Comparison of ENCODE assay signal across 10 mouse cellular contexts in the genomic region with DNA sequence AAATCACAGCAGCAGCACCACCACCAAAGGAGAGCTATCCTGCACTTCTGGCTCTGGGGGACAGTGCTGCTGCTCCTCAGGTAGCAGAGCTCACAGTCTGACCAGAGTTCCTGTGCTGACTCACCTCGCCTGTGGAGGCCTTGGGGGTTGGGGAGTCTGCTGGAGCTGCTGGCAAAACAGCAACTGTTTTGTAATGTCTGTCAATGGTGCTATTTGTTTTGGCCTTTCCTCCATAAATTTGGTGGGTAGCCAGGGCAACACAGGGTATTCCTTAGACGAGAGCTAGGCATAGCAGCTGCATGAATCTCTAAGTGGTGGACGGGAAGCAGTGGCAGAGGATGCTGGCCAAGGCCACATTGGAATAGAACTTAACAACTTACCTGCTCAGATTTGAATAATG. TPM values are rescaled to one million over a fixed set of nuclear protein-coding genes. Genes with fewer than 3 reads are reported as not detected.
DNase-seq lines count a peak whose midpoint lies in the region; ATAC-seq and TF ChIP-seq lines count a peak whose summit lies in the region.
"Had no signal": no experiment of that assay in that cellular context is flagged by ENCODE, and none has a peak within 500 bp of the region (broad histone marks: within the 10 kb centered on the region; RNA-seq: fewer than 3 reads in every experiment).

No protein-coding gene starts in this region.

- TF ChIP-seq CTCF in liver, adult 2 months (IDR thresholded peaks at IDR 0.05; ENCODE audit: low read depth, low read length), result no peak
- TF ChIP-seq CTCF in liver, embryonic 14.5 days (IDR thresholded peaks at IDR 0.05; ENCODE audit: low read depth), result no peak

- no peak overlapping the region for H3K9ac ChIP-seq in forebrain, embryonic 15.5 days (replicated peaks)
- H3K9ac ChIP-seq in forebrain, embryonic 12.5 days, result no peak overlapping the region
- no peak overlapping the region for H3K9ac ChIP-seq in liver, adult 2 months (ENCODE audit: low read depth, low read length)
- H3K9ac ChIP-seq in liver, embryonic 11.5 days (ENCODE audit: low read depth, low read length), result no peak overlapping the region
- no peak overlapping the region for H3K9ac ChIP-seq in liver, embryonic 14.5 days (replicated peaks)
- H3K9ac ChIP-seq in intestine, embryonic 16.5 days (ENCODE audit: low read depth, low read length), result no peak overlapping the region
- H3K9ac ChIP-seq: heart, embryonic 15.5 days had no signal

- no peak overlapping the region for H3K4me2 ChIP-seq in forebrain, embryonic 15.5 days (replicated peaks)
- no peak overlapping the region for H3K4me2 ChIP-seq in forebrain, embryonic 12.5 days
- H3K4me2 ChIP-seq in liver, embryonic 11.5 days, result no peak overlapping the region
- no peak overlapping the region for H3K4me2 ChIP-seq in liver, embryonic 14.5 days (ENCODE audit: low read depth)
- H3K4me2 ChIP-seq in intestine, embryonic 16.5 days (ENCODE audit: low read depth, low read length), result no peak overlapping the region
- H3K4me2 ChIP-seq: heart, embryonic 15.5 days had no signal

- no peaks in the 10 kb centered on the region for H3K9me3 ChIP-seq in forebrain, embryonic 15.5 days
- H3K9me3 ChIP-seq in forebrain, embryonic 12.5 days, result no peaks in the 10 kb centered on the region
- H3K9me3 ChIP-seq in liver, embryonic 11.5 days (ENCODE audit: control insufficient read depth, low read length), result no peaks in the 10 kb centered on the region
- no peaks in the 10 kb centered on the region for H3K9me3 ChIP-seq in liver, embryonic 14.5 days (ENCODE audit: control insufficient read depth, low read length)
- H3K9me3 ChIP-seq in intestine, embryonic 16.5 days (ENCODE audit: control insufficient read depth, low read length), result no peaks in the 10 kb centered on the region
- H3K9me3 ChIP-seq: heart, embryonic 15.5 days had no signal

- H3K36me3 ChIP-seq in forebrain, embryonic 15.5 days, result no peaks in the 10 kb centered on the region
- H3K36me3 ChIP-seq in forebrain, embryonic 12.5 days (replicated peaks), result no peaks in the 10 kb centered on the region
- H3K36me3 ChIP-seq in liver, adult 2 months (ENCODE audit: control insufficient read depth, insufficient read depth, low read length), result no peaks in the 10 kb centered on the region
- no peaks in the 10 kb centered on the region for H3K36me3 ChIP-seq in liver, embryonic 11.5 days (ENCODE audit: control insufficient read depth, insufficient read depth, low read length)
- no peaks in the 10 kb centered on the region for H3K36me3 ChIP-seq in liver, embryonic 14.5 days (replicated peaks; ENCODE audit: control insufficient read depth, insufficient read depth, low read depth)
- H3K36me3 ChIP-seq in intestine, embryonic 16.5 days (ENCODE audit: control insufficient read depth, insufficient read depth, low read length), result no peaks in the 10 kb centered on the region
- H3K36me3 ChIP-seq: heart, embryonic 15.5 days had no signal

- 0 out of 2 replicates have a peak, but pooled peaks have one; percentile 48 for ATAC-seq in forebrain, embryonic 15.5 days (replicated peaks)
- ATAC-seq in forebrain, embryonic 12.5 days (ENCODE audit: low FRiP score), result no peak
- ATAC-seq in liver, embryonic 11.5 days (replicated peaks; ENCODE audit: low FRiP score), result no peak
- peak; percentile 35; the same call in 1 of the 2 replicates for ATAC-seq in liver, embryonic 14.5 days (ENCODE audit: insufficient read depth)
- no peak for ATAC-seq in intestine, embryonic 16.5 days

- H3K4me3 ChIP-seq in forebrain, embryonic 15.5 days, result no peak overlapping the region
- no peak overlapping the region for H3K4me3 ChIP-seq in forebrain, embryonic 12.5 days (replicated peaks)
- H3K4me3 ChIP-seq in liver, adult 2 months (ENCODE audit: insufficient read depth, low read depth, low read length), result no peak overlapping the region
- H3K4me3 ChIP-seq in liver, embryonic 11.5 days (ENCODE audit: low read depth, low read length), result no peak overlapping the region
- no peak overlapping the region for H3K4me3 ChIP-seq in liver, embryonic 14.5 days (ENCODE audit: insufficient read depth in 1 of 2, low read depth in 2 of 2, low read length in 2 of 2)
- H3K4me3 ChIP-seq in intestine, embryonic 16.5 days (ENCODE audit: low read length), result no peak overlapping the region
- H3K4me3 ChIP-seq: heart, embryonic 15.5 days had no signal

- H3K79me2 ChIP-seq in liver, adult 2 months (ENCODE audit: control insufficient read depth, insufficient read depth, low read length), result no peaks in the 10 kb centered on the region

- WGBS in forebrain, embryonic 15.5 days, result 35% methylated on average over 3 of the region's 3 CpGs
- WGBS in forebrain, embryonic 12.5 days, result 51% methylated on average over 3 of the region's 3 CpGs
- 19% methylated on average over 3 of the region's 3 CpGs for WGBS in liver, adult 2 months
- WGBS in liver, embryonic 11.5 days, result 59% methylated on average over 3 of the region's 3 CpGs
- WGBS in liver, embryonic 14.5 days (ENCODE audit: insufficient replicate concordance), result 31% methylated on average over 3 of the region's 3 CpGs
- WGBS in intestine, embryonic 16.5 days, result 46% methylated on average over 3 of the region's 3 CpGs

- peak; percentile 96 for DNase-seq in liver, adult 2 months (ENCODE audit: extremely low read depth, low read depth, low spot score)
- no peak for DNase-seq in liver, embryonic 11.5 days (ENCODE audit: low spot score)
- DNase-seq in adrenal gland, postnatal 10 days, result peak; percentile 82
- peak in 2 of 3 experiments; percentile 3 to 29 for DNase-seq in liver, embryonic 14.5 days (ENCODE audit: low read depth in 3 of 3, low spot score in 3 of 3)
- no peak for DNase-seq in embryo, embryonic 10.5 days (ENCODE audit: low spot score)

- 0 out of 2 replicates have a peak, but pooled peaks have one; percentile 4 for TF ChIP-seq POLR2A in liver, adult 2 months (IDR thresholded peaks at IDR 0.05; ENCODE audit: extremely low read depth, insufficient read depth, low read length)

- TF ChIP-seq EP300 in liver, embryonic 14.5 days (IDR thresholded peaks at IDR 0.05; ENCODE audit: low read depth), result no peak

- H3K27ac ChIP-seq in forebrain, embryonic 15.5 days (replicated peaks), result no peak overlapping the region
- no peak overlapping the region for H3K27ac ChIP-seq in forebrain, embryonic 12.5 days
- peak overlapping the region; percentile 76 for H3K27ac ChIP-seq in liver, adult 2 months (replicated peaks; ENCODE audit: insufficient read depth, low read depth, low read length)
- H3K27ac ChIP-seq in liver, embryonic 11.5 days (ENCODE audit: low read depth, low read length), result no peak overlapping the region
- no peak overlapping the region for H3K27ac ChIP-seq in liver, embryonic 14.5 days
- H3K27ac ChIP-seq in intestine, embryonic 16.5 days (ENCODE audit: low read length), result no peak overlapping the region
- H3K27ac ChIP-seq: heart, embryonic 15.5 days; macrophage had no signal

- H3K27me3 ChIP-seq in forebrain, embryonic 15.5 days, result no peaks in the 10 kb centered on the region
- no peaks in the 10 kb centered on the region for H3K27me3 ChIP-seq in forebrain, embryonic 12.5 days
- H3K27me3 ChIP-seq in liver, adult 2 months (ENCODE audit: control insufficient read depth, insufficient read depth, low read length), result no peaks in the 10 kb centered on the region
- no peaks in the 10 kb centered on the region for H3K27me3 ChIP-seq in liver, embryonic 11.5 days (replicated peaks; ENCODE audit: control insufficient read depth, insufficient read depth, low read length)
- H3K27me3 ChIP-seq in liver, embryonic 14.5 days (ENCODE audit: control insufficient read depth, insufficient read depth, low read length), result no peaks in the 10 kb centered on the region
- no peaks in the 10 kb centered on the region for H3K27me3 ChIP-seq in intestine, embryonic 16.5 days (replicated peaks; ENCODE audit: control insufficient read depth, insufficient read depth, low read length)
- H3K27me3 ChIP-seq: heart, embryonic 15.5 days had no signal

- no peaks in the 10 kb centered on the region for H3K4me1 ChIP-seq in forebrain, embryonic 15.5 days
- H3K4me1 ChIP-seq in forebrain, embryonic 12.5 days, result peaks cover 4% of the 10 kb centered on the region; the same call in 1 of the 2 replicates
- peaks cover 8% of the 10 kb centered on the region for H3K4me1 ChIP-seq in liver, adult 2 months (ENCODE audit: control insufficient read depth, insufficient read depth, low read length)
- H3K4me1 ChIP-seq in liver, embryonic 11.5 days (replicated peaks; ENCODE audit: control insufficient read depth, insufficient read depth, low read length), result no peaks in the 10 kb centered on the region
- H3K4me1 ChIP-seq in liver, embryonic 14.5 days (replicated peaks; ENCODE audit: control insufficient read depth in 2 of 2, insufficient read depth in 2 of 2, low read length in 1 of 2), result no peaks in the 10 kb centered on the region
- 0 out of 2 replicates have a peak, but pooled peaks cover 6% of the 10 kb centered on the region for H3K4me1 ChIP-seq in intestine, embryonic 16.5 days (ENCODE audit: control insufficient read depth, insufficient read depth, low read length)
- H3K4me1 ChIP-seq: heart, embryonic 15.5 days had no signal

RNA-seq across cellular contexts. Expression of gene Cobll1, which starts 46.2 kb away (rescaled TPM):
- 2.5 and 3.1 TPM in 2 replicates for polyA plus RNA-seq in forebrain, embryonic 15.5 days (2015; fragmentation: Nextera tagmentation; extraction: Ambion mirVana)
- polyA plus RNA-seq in forebrain, embryonic 12.5 days (2016; fragmentation: Nextera tagmentation; extraction: Ambion mirVana), result 3.2 and 4.0 TPM in 2 replicates
- total RNA-seq in liver, adult 2 months (2014; rRNA removed), result 13.6 and 16.0 TPM in 2 replicates
- 9.4 and 10.0 TPM in 2 replicates for polyA plus RNA-seq in liver, adult 2 months (2012; rRNA removed)
- 5.8 and 6.4 TPM in 2 replicates for polyA plus RNA-seq in liver, embryonic 11.5 days (2014; fragmentation: Nextera tagmentation; extraction: Ambion mirVana)
- total RNA-seq in adrenal gland, postnatal 10 days (2021), result 100 to 1,000 TPM; 106 to 124 TPM
- polyA plus RNA-seq in liver, embryonic 14.5 days (2012; rRNA removed), result 2.1 and 2.6 TPM in 2 replicates
- 2.4 and 3.3 TPM in 2 replicates for polyA plus RNA-seq in liver, embryonic 14.5 days (2014; fragmentation: Nextera tagmentation; extraction: Ambion mirVana)
- polyA plus RNA-seq in intestine, embryonic 16.5 days (2015; fragmentation: Nextera tagmentation; extraction: Ambion mirVana), result 20.2 and 23.6 TPM in 2 replicates

Comparison
In these comparisons a context has a peak if more than half of its experiments do, and no peak if none do; other contexts are left out.
1. ATAC-seq: peak in forebrain, embryonic 15.5 days (single experiment) and liver, embryonic 14.5 days (single experiment); none in forebrain, embryonic 12.5 days (single experiment), liver, embryonic 11.5 days (single experiment) and intestine, embryonic 16.5 days (single experiment).
2. DNase-seq: peak in liver, adult 2 months (single experiment), adrenal gland, postnatal 10 days (single experiment) and liver, embryonic 14.5 days (2 of 3); none in liver, embryonic 11.5 days (single experiment) and embryo, embryonic 10.5 days (single experiment).